ENCODE assay signal across 7 mouse cellular contexts in the genomic region with DNA sequence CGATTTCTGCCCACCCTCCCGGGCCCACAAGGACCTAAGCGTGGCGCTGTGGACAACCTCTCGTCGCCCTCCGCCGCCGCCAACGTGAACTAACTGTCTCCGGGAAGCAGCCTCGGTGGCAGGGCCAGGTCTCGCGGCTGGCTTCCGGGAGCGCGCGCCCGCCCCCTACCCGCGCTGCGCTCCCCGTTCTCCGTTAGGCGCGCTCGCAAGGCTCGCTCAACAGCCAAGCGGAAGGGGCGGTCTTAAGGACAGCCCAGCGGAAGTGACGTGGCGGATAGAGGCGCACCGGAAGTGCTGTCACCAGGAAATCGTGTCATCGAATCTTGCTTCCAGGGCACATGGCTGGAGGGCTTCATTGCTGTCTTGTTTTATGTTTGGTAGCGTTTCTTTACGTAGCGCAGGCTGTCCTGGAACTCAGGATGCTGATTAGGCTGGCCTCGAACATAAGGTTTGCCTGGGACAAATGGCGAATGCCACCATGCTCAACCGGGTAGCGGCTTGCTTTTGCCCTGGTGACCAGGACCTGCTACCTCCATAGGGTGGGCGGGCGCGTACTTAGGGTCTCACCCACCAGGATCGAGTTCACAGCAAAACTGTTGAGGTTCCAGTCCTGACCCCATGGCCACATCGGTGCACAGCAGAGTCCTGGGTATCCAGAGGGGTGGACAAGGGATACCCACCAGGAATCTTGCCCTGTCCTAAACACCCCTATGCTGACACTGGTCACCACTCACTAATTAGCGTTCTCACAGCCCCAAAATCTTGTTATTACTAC. TPM values are rescaled to one million over a fixed set of nuclear protein-coding genes. Genes with fewer than 3 reads are reported as not detected.
DNase-seq lines count a peak whose midpoint lies in the region; ATAC-seq lines count a peak whose summit lies in the region.

A gene (minus strand): TSS at position 269 of the 775 bp plus-strand sequence.

- H3K4me1 ChIP-seq in embryonic facial prominence, embryonic 11.5 days (ENCODE audit: control insufficient read depth, insufficient read depth, low read length) = no peaks in the 10 kb centered on the region
- H3K4me1 ChIP-seq in limb, embryonic 10.5 days = peaks cover 33% of the 10 kb centered on the region
- H3K4me1 ChIP-seq in midbrain, embryonic 13.5 days (replicated peaks) = peaks cover 37% of the 10 kb centered on the region

- H3K36me3 ChIP-seq in embryonic facial prominence, embryonic 11.5 days (replicated peaks; ENCODE audit: control insufficient read depth, insufficient read depth, low read depth, low read length) = no peaks in the 10 kb centered on the region; the same call in 1 of the 2 replicates
- H3K36me3 ChIP-seq in limb, embryonic 10.5 days = peaks cover 67% of the 10 kb centered on the region
- peaks cover 27% of the 10 kb centered on the region for H3K36me3 ChIP-seq in midbrain, embryonic 13.5 days

- H3K27me3 ChIP-seq in embryonic facial prominence, embryonic 11.5 days (ENCODE audit: control insufficient read depth, insufficient read depth, low read length) = no peaks in the 10 kb centered on the region
- H3K27me3 ChIP-seq in limb, embryonic 10.5 days (ENCODE audit: low read depth, poor library complexity, severe bottlenecking) = no peaks in the 10 kb centered on the region
- no peaks in the 10 kb centered on the region for H3K27me3 ChIP-seq in midbrain, embryonic 13.5 days

- peak within 1 kb of the TSS; percentile 51 for H3K4me3 ChIP-seq in embryonic facial prominence, embryonic 11.5 days (ENCODE audit: low read depth, low read length)
- H3K4me3 ChIP-seq in limb, embryonic 10.5 days = peak within 1 kb of the TSS; percentile 67
- peak within 1 kb of the TSS; percentile 66 for H3K4me3 ChIP-seq in midbrain, embryonic 13.5 days (replicated peaks)

- peak; percentile 92 for ATAC-seq in embryonic facial prominence, embryonic 11.5 days (replicated peaks; ENCODE audit: insufficient number of reproducible peaks, low FRiP score, low TSS enrichment, low read depth)
- peak; percentile 82 for ATAC-seq in granulocyte monocyte progenitor cell, adult 5-6 weeks (replicated peaks; ENCODE audit: poor library complexity, severe bottlenecking)
- peak; percentile 93 for ATAC-seq in midbrain, embryonic 13.5 days

- WGBS in embryonic facial prominence, embryonic 11.5 days = 6% methylated on average over 50 of the region's 50 CpGs
- WGBS in limb, embryonic 10.5 days = 4% methylated on average over 50 of the region's 50 CpGs
- WGBS in midbrain, embryonic 13.5 days = 6% methylated on average over 50 of the region's 50 CpGs

- peak; percentile 96 for DNase-seq in adrenal gland, postnatal 14 days
- DNase-seq in embryonic facial prominence, embryonic 11.5 days (ENCODE audit: low spot score) = peak; percentile 98
- DNase-seq in kidney, adult 11 months = peak; percentile 94
- peak; percentile 97 for DNase-seq in limb, embryonic 10.5 days (ENCODE audit: low spot score)
- DNase-seq in spleen, adult 12 weeks (ENCODE audit: low spot score) = peak; percentile 85

- H3K9ac ChIP-seq in embryonic facial prominence, embryonic 11.5 days (replicated peaks; ENCODE audit: low read length) = peak within 1 kb of the TSS; percentile 67
- H3K9ac ChIP-seq in midbrain, embryonic 13.5 days (replicated peaks) = peak within 1 kb of the TSS; percentile 66

- no peaks in the 10 kb centered on the region for H3K9me3 ChIP-seq in embryonic facial prominence, embryonic 11.5 days (replicated peaks; ENCODE audit: control insufficient read depth, low read length)
- no peaks in the 10 kb centered on the region for H3K9me3 ChIP-seq in limb, embryonic 10.5 days (replicated peaks)
- H3K9me3 ChIP-seq in midbrain, embryonic 13.5 days = no peaks in the 10 kb centered on the region

- no peak within 1 kb of the TSS for H3K27ac ChIP-seq in embryonic facial prominence, embryonic 11.5 days (replicated peaks; ENCODE audit: low read depth, low read length)
- H3K27ac ChIP-seq in limb, embryonic 10.5 days = peak within 1 kb of the TSS; percentile 87
- peak within 1 kb of the TSS; percentile 82 for H3K27ac ChIP-seq in midbrain, embryonic 13.5 days

- peak within 1 kb of the TSS; percentile 59 for H3K4me2 ChIP-seq in embryonic facial prominence, embryonic 11.5 days (ENCODE audit: low read depth, low read length)
- peak within 1 kb of the TSS; percentile 90 for H3K4me2 ChIP-seq in midbrain, embryonic 13.5 days (replicated peaks)

RNA-seq across cellular contexts. Expression of the gene that starts here (rescaled TPM):
- 32.8 and 34.8 TPM in 2 replicates for total RNA-seq in adrenal gland, postnatal 14 days (2021)
- 51.3 and 56.4 TPM in 2 replicates for polyA plus RNA-seq in embryonic facial prominence, embryonic 11.5 days (2014; fragmentation: Nextera tagmentation; extraction: Ambion mirVana)
- 50.1 and 51.5 TPM in 2 replicates for total RNA-seq in granulocyte monocyte progenitor cell, adult 5-6 weeks (2014; fragmentation: Nextera tagmentation)
- 18.7 and 19.4 TPM in 2 replicates for total RNA-seq in granulocyte monocyte progenitor cell, adult 5-6 weeks (2017)
- polyA plus RNA-seq in limb, embryonic 10.5 days (2016; fragmentation: Nextera tagmentation; extraction: Ambion mirVana) = 38.7 and 45.0 TPM in 2 replicates
- 53.9 TPM in 2 replicates for polyA plus RNA-seq in midbrain, embryonic 13.5 days (2015; fragmentation: Nextera tagmentation; extraction: Ambion mirVana)
